Mouse (Mus musculus) kidney, adult 18-20 months (tissue): ENCODE measurements at regions not wholly inside any gene's neighbourhood (a gene's known extent, or its start where the extent isn't known, plus 50 kb on each side); places are given as distances from the start of the nearest gene placed in this dataset.

ENCODE experiments used
- DNase-seq: peaks from one replicate; pipeline ENCODE4 v3.0.0; 2021

- DNase-seq: no peak
Observed at GRCm38 (mm10) chr1:76392536-76392935, 846.5 kb downstream of the Slc4a3 start.

GRCm38 (mm10) chr1:76394038-76394437, 848.0 kb downstream of the Slc4a3 start:
- no peak for DNase-seq

GRCm38 (mm10) chr1:76402854-76403253, 856.8 kb downstream of the Slc4a3 start:
- no peak for DNase-seq

GRCm38 (mm10) chr1:76404003-76404402, 857.9 kb downstream of the Slc4a3 start:
- no peak for DNase-seq

- no peak for DNase-seq
Observed at GRCm38 (mm10) chr1:76410813-76411212, 864.7 kb downstream of the Slc4a3 start.

- no peak for DNase-seq
Observed at GRCm38 (mm10) chr1:76420525-76420924, 874.5 kb downstream of the Slc4a3 start.

DNA sequence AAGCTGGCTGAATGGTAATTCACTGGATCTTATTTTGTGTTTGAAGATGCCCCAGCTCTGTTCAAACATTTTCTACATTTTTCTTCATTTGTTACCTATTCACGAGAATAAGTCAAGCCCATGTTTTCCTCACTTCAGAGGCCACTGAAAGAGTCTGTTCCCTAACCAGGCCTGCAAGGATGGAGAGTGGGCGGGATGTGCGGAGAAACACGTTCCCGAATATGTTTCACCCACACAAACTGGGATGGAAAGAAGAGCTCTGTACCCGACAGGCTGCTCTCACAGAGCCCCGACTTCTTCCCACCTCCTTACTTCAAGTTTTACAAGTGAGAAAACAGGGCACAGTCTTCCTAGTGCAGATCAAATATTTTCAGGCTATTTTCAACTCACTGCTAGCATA, 881.4 kb downstream of the Slc4a3 start:
- no peak for DNase-seq

DNA sequence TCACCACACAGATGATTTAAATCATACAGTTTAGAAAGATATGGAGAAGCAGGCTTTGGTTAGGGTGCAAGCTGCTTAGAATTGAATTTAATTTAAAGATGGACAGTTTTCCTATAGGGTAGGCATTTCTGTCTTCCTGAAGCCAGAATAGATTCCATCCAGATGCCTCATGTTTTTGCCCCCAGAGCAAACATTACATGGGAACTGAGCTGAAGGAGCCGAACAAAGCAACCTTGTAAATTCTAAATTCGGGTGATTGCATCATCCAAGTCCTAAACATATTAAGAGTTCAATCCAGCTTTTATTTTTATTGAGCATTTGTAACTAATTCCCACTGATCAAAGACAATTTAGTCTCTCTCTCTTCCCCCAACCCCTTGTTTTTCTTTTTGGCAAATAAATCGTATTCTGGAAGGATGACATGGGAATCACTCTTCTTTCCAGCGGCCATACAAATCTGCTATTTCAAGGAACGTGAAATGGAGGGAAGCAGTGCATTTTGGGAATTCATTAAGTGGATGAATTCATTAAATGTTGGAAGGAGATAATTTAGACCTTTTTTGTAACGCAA, 884.1 kb downstream of the Slc4a3 start:
- DNase-seq: no peak

- no peak for DNase-seq
Observed at GRCm38 (mm10) chr1:76433481-76433941, 887.4 kb downstream of the Slc4a3 start.

GRCm38 (mm10) chr1:76450539-76451214, 904.6 kb downstream of the Slc4a3 start:
- no peak for DNase-seq

DNA sequence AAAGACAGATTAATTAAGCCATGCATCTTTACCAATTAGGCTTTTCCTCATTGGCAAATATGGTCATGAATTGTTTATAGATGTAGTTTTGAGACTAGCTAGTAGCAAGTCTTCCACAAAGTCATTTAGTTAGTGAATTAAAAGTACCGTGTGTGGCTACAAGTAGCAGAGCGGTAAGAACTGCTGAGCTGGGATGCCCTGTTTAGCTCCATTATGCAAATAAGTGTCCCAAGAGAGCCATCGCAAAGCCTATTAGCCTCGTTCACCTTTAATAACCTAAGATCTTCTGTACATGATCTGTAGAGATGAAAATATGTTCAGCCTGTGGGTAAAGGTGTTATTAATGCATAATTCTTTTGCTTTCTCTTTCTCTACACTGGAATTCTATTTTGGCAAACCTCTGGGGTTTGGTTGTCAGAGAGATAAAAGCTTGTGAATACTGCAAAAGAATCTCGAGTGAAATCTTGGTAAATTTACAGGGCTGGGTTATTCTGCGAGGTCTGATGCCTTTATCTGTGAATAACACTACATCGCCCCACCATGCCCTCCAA, 907.2 kb downstream of the Slc4a3 start:
- DNase-seq: no peak

DNA sequence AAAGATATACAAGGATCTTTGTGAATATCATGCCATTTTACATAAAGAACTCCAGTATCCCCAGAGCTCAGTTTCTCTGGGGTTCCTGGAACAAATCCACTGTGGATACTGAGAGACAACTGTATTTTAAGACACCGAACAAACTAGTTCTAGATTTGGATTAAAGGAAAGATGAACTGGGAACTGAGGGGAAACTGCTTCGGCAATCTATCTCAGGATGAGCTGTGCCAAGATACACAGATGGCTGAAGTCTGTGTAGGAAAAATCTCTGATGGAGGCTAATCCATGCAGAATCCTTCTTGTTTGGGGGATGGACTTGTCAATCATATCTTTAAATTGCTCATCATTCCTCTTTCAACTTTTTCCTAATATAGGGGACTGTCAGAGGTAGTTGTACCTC, 920.5 kb downstream of the Slc4a3 start:
- no peak for DNase-seq

DNA sequence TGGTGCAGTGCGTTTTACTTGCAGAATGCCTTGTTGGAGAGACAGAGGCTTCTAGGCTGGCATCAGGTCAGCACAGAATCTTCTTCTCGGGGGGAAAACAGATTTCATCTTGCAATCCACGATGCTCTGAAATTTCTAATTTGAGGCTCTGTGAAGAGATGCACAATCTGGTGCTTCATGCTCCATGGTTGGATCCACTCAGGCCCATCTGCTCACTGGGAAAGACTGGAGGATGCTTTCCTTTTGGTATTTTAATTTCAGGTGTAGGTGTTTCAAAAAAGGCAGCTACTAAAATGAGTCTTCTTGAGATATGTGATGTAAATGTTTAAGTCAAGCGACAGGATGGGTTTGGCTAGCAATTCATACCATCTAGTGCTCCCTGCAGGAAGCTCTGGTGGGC, 938.1 kb downstream of the Slc4a3 start:
- no peak for DNase-seq

- DNase-seq: no peak
Observed at GRCm38 (mm10) chr1:76487481-76487880, 941.4 kb downstream of the Slc4a3 start.

- no peak for DNase-seq
Observed at GRCm38 (mm10) chr1:76489681-76490492, 943.8 kb downstream of the Slc4a3 start.

DNA sequence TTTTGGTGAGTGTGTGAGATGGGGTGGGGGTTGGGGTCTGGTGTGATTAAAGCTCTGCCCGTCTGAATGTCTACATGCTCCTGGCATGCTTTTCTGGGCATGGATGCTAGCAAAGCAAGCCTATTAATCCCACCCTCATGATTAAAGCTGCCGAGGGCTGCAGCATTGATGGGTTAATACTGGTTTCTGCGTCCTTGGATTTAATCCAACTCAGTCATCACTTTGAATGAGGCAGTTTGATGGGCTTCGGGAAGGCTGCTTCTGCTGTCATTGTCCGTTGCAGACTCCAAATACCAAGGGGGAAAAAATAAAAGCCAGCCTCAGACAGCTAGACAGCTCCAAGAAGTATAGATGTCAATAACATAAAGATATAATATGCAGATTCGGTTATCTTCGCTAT, 944.7 kb downstream of the Slc4a3 start:
- no peak for DNase-seq

GRCm38 (mm10) chr1:76491187-76491586, 945.1 kb downstream of the Slc4a3 start:
- no peak for DNase-seq

DNA sequence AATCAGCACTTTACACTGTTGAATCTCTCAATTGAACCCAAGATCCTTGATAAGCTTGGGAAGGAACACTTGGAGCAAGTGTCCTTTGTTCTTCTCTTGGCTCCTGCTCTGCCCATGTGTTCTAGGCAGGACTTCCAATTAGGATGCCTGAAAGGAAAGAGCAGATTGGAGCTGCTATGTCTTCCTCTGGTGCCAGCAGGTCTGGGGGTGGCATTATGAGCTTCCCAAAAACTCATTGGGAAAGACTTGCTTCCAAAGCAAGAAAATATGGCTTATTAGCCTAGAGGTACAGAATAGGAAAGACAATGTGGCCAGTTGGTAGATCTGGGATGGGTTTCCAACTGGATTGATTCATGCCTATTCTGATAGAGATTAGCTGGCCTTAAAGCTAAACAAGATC, 959.1 kb downstream of the Slc4a3 start:
- no peak for DNase-seq

DNA sequence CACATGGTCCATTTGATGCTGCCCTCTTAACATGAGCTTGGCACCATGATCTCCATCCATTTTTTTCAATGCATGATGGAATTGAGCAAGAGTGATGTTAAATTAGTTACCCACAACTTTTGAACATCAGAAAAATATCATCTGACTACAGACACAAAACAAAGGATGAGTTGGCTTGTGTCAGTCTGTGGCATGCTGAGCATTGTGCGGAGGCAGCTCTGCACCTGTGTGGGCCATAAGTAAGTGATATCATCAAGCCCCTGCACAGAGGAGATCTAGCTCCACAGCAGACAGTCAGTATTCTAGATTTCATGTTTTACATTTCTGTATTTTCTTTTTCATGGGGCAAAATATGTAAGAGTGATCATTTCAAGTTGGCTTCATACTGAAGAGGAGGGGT, 962.8 kb downstream of the Slc4a3 start:
- DNase-seq: no peak

- DNase-seq: no peak
Observed at GRCm38 (mm10) chr1:76509486-76509885, 963.4 kb downstream of the Slc4a3 start.

GRCm38 (mm10) chr1:76512156-76512555, 966.1 kb downstream of the Slc4a3 start:
- DNase-seq: no peak

GRCm38 (mm10) chr1:76513490-76513889, 967.4 kb downstream of the Slc4a3 start:
- DNase-seq: no peak

DNA sequence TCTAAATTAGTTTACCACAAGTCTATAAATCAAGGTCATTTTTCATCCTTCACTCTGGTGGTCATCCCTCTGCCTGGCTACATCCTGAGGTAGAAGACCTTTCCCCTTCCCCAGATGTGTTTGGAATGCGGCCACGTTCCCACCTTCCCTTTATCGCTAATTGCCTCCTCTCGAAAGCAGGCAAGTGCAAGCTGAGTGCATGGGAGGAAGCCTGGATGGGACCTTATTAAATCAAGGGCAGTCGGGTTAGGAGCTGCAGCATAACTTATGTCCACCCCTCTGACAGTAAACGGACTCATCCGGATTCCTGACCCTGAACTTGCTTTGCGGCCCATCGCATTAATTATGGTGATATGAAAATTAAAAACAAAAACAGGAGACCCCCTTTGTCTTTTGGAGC, 983.5 kb downstream of the Slc4a3 start:
- DNase-seq: no peak

GRCm38 (mm10) chr1:76530342-76530741, 984.3 kb downstream of the Slc4a3 start:
- no peak for DNase-seq
